Mouse (Mus musculus) NIH3T3 (cell line): ENCODE data around the gene Fzd4.
A peak's percentile ranks its signal among the peaks of the same experiment; 100 is the strongest.

Experiments
- DNase-seq: peaks from one replicate; pipeline ENCODE4 v3.0.0-alpha.2; 2012; ENCODE audit warnings: low read depth

Gene Fzd4

DNA sequence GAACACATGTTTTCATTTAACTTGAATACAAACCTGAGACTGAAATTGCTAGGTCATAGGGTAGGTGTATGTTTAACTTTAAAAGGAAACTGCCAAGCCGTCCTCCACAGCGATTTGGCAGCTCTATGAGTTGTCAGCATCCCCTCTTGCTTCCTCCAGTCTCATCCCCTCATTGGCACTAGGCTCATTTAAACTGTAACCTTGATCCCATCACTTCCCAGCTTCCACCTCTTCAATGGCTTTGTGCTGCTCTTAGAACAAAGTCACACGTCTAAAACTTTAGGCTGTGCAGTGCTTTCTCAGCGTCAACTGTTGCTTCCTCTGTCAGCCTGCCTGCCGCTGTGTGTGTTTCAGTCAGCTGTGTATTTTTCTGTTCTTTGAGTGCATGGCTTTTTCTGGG is 22.9 kb downstream of the Fzd4 start:
- DNase-seq, result no peak

GRCm38 (mm10) chr7:89428804-89429203 is 24.6 kb downstream of the Fzd4 start:
- no peak for DNase-seq

- DNase-seq, result peak; percentile 42
These were observed 25.2 kb downstream of the Fzd4 start for GRCm38 (mm10) chr7:89429326-89429725.

DNA sequence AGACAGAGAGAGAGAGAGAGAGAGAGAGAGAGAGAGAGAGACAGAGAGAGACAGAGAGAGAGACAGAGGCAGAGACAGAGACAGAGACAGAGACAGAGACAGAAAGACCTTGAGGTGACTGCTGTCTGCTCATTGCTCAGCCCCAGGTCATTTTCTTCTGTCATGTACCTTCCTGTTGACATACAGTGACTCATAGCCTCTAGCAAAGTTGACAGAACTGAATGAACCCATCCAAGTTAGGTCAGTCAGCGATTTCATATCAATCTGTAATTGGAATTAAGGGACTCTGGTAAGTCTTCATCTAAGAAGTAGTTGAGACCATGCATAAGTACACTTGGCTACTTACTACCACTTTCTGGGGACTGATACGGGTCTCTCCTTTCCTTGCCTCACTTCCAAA is 27.0 kb downstream of the Fzd4 start:
- no peak for DNase-seq

- DNase-seq, result peak; percentile 67
These were observed 29.2 kb downstream of the Fzd4 start for GRCm38 (mm10) chr7:89433193-89433892.

GRCm38 (mm10) chr7:89433893-89434616 is 29.9 kb downstream of the Fzd4 start:
- DNase-seq, result peak; percentile 18

- no peak for DNase-seq
These were observed 32.2 kb downstream of the Fzd4 start for GRCm38 (mm10) chr7:89436404-89436803.

GRCm38 (mm10) chr7:89437589-89437988 is 33.4 kb downstream of the Fzd4 start:
- peak; percentile 84 for DNase-seq

DNA sequence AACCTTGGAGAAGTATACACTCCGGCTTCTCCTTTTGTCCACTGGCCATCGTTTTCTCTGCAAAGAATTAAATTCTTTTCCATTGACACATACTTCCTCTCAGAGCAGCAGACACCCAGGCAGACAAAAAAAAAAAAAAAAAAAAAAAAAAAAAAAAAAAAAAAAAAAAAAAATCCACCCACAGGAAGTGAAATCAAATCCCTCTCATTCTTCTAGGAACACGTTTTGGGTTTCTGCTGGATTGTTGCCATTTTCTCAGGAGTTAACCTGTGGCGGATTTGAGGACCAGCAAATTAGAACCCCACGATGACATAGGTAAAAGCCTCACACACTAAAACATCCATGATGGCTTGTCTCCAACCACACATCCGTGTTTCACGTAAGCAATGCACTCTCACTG is 37.1 kb downstream of the Fzd4 start:
- DNase-seq, result no peak

DNA sequence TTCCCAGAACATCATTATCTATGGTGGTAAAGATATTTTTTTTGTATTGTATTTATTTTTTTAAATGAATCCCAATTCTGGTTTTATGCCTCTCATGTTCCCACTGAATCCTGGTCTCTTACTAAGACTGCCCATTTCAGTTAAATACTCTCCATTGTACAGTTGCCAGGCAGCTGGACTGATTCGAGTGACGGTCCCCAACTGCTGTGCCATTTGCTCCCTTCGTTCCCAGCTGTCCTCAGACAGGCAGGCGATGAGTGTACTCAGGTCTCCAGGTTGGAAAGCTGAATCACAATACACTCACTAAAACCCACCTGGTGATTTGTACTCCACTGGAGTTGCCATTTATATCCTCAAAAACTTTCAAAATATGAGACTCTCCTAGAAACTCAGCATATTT is 38.1 kb downstream of the Fzd4 start:
- DNase-seq, result no peak

DNA sequence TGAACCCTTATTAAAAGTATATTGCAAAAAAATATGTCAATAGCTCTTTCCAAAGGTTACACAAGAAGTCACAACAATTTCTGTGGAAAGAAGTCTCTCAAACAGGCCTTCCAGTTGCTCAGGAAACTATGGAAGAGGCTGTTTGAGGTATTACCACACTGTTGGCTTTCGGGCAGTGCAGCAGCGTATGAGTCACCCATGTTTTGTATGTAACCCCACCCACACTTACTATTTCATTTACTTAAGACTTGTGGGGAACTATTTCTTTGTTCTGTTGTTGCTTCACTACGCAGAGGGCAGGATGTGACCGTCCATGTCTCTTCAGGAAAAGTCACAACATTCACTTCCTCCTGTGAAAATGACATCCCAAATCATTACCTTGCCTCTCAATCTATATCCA is 41.0 kb downstream of the Fzd4 start:
- DNase-seq, result peak; percentile 79

DNA sequence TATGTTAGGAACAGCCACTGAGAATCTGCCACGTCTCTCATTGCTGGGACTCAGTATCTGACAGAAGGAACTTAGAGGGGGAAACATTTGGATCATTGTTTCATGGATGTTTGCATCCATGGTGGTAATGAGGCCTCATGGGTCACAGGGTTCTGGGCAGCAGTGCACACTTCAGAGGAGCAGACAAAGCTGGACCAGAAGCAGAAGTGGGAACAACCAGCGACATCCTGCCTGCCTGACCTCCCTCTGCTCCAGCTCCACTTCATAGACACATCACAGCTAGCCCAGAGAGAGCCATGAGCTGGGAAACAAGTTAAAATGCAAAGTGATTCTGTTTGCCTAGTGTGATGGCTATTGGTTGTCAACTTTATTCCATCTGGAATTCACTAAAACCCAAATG is 46.2 kb downstream of the Fzd4 start:
- no peak for DNase-seq

- peak; percentile 16 for DNase-seq
These were observed 52.4 kb downstream of the Fzd4 start for GRCm38 (mm10) chr7:89456380-89457076.

- DNase-seq, result no peak
These were observed 55.5 kb downstream of the Fzd4 start for GRCm38 (mm10) chr7:89459691-89460090.

DNA sequence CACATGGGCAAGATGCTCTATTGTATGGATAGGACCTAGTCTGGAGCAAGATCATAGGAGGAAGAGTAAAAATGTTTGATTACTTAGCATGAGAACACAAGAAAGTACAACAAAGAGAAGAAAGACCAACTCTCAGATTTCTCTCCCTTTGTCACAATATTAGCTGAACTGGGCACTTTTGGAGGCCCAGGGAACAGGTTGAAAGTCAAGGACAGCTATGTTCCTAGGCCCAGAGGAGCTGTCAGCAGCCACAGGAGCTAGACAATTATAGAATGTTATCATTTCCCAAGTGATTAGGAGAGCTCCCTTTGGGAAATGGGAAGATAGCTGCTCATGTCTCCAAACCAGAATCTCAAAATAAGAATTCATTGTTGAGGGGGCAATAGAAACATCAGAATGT is 56.8 kb downstream of the Fzd4 start:
- DNase-seq, result no peak

DNA sequence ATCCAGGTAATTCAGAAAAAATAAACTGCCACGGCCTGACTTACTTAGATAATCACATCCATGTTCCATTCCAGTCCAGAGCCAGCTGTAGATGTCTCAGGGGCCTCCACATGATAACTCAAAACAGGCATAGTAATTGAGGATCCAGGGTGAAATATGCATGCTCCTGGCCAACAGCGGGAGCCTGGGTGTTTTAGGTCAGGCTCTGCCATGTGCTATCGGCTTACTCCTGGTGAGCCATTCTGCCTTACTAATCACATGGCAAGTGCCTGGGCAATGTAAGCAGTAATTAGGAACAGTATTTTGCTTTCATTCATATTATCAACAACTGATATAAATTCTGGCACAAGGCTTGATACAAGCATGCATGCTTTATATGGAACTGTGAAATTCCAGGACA is 57.2 kb downstream of the Fzd4 start:
- DNase-seq, result peak; percentile 70
